Mouse (Mus musculus) thymus, adult 2 months (tissue): ENCODE measurements around the gene Mael. TPM values are rescaled to one million over a fixed set of nuclear protein-coding genes. Genes with fewer than 3 reads are reported as not detected.

Source experiments
- DNase-seq: peaks from one replicate; pipeline ENCODE4 v3.0.0; 2021
- H3K27ac ChIP-seq: fragments of 200-500 bp; 2 replicates; pipeline ENCODE4 v1.5.1; 2012; ENCODE audit warnings: low read length, control low read depth; ENCODE audit not compliant: control insufficient read depth, insufficient read depth
- H3K27me3 ChIP-seq: fragments of 200-500 bp; 2 replicates; pipeline ENCODE4 v1.6.1; 2012; ENCODE audit warnings: mild to moderate bottlenecking, low read length, moderate library complexity, mixed read lengths; ENCODE audit not compliant: control insufficient read depth, insufficient read depth
- H3K36me3 ChIP-seq: fragments of 200-500 bp; 2 replicates; pipeline ENCODE4 v1.6.1; 2012; ENCODE audit warnings: mild to moderate bottlenecking, low read length, moderate library complexity; ENCODE audit not compliant: control insufficient read depth, insufficient read depth
- H3K4me1 ChIP-seq: fragments of 200-500 bp; replicated peaks from 2 replicates; pipeline ENCODE4 v1.6.1; 2012; ENCODE audit warnings: low read length; ENCODE audit not compliant: control insufficient read depth, insufficient read depth
- H3K4me3 ChIP-seq: fragments of 200-500 bp; 2 replicates; pipeline ENCODE4 v1.5.1; 2012; ENCODE audit warnings: mild to moderate bottlenecking, low read length, control low read depth, moderate library complexity; ENCODE audit not compliant: control insufficient read depth, insufficient read depth
- CTCF ChIP-seq: fragments of 200-500 bp; IDR thresholded peaks from 2 replicates; pipeline ENCODE4 v1.5.1; 2012; ENCODE audit warnings: mild to moderate bottlenecking, control low read depth, low read length, moderate library complexity, borderline replicate concordance; ENCODE audit not compliant: control insufficient read depth, poor library complexity, insufficient read depth; ENCODE audit errors: extremely low read depth
- POLR2A ChIP-seq: fragments of 200-500 bp; IDR thresholded peaks from 2 replicates; pipeline ENCODE4 v1.6.1; 2012; ENCODE audit warnings: mild to moderate bottlenecking, low read length, control low read depth, moderate library complexity; ENCODE audit not compliant: control insufficient read depth, poor library complexity, insufficient read depth; ENCODE audit errors: extremely low read depth
- WGBS: fragments of 180-500 bp; shearing (Covaris S2); methylation state at CpG from one replicate; pipeline ENCODE4 v1.1.7; 2018; 5-methylcytosine and 5-hydroxymethylcytosine counted together
- polyA plus RNA-seq: library from polyadenylated mRNA; depleted of rRNA; stranded (reverse); fragments of >200 nt; gene quantifications from 2 replicates; pipeline ENCODE4 v1.2.3, GENCODE M21; 2012

The Mael gene
- polyA plus RNA-seq, 1 experiment: 0.05 TPM

GRCm38 (mm10) chr1:166244285-166244684 lies 5.7 kb upstream of the Mael start:
- 37% methylated on average over 6 of the region's 6 CpGs for WGBS
- H3K27me3 ChIP-seq: no peaks in the 10 kb centered on the region
- DNase-seq: no peak

GRCm38 (mm10) chr1:166214181-166214580 lies 24.4 kb downstream of the Mael start:
- TF ChIP-seq CTCF: no peak
- TF ChIP-seq POLR2A: no peak
- Histone ChIP-seq H3K36me3 (no peaks in the 10 kb centered on the region), H3K27me3 (no peaks in the 10 kb centered on the region), H3K4me1 (no peaks in the 10 kb centered on the region), H3K27ac (no peak overlapping the region), H3K4me3 (no peak overlapping the region)
- no peak for DNase-seq
- 89% methylated on average over 4 of the region's 4 CpGs for WGBS

More at GRCm38 (mm10) chr1:166244285-166244684, 5.7 kb upstream of the Mael start:
- Histone ChIP-seq H3K4me1 (no peaks in the 10 kb centered on the region), H3K4me3 (no peak overlapping the region), H3K36me3 (no peaks in the 10 kb centered on the region), H3K27ac (no peak overlapping the region)
- TF ChIP-seq POLR2A (no peak), CTCF (no peak)

GRCm38 (mm10) chr1:166209371-166209770 lies 29.2 kb downstream of the Mael start:
- Histone ChIP-seq H3K36me3 (no peaks in the 10 kb centered on the region), H3K4me3 (no peak overlapping the region), H3K27ac (no peak overlapping the region), H3K4me1 (no peaks in the 10 kb centered on the region), H3K27me3 (no peaks in the 10 kb centered on the region)
- TF ChIP-seq POLR2A (no peak), CTCF (no peak)
- WGBS: 90% methylated on average over 6 of the region's 6 CpGs
- DNase-seq: no peak

GRCm38 (mm10) chr1:166205159-166205558 lies 33.4 kb downstream of the Mael start:
- H3K27me3 ChIP-seq: no peaks in the 10 kb centered on the region
- H3K27ac ChIP-seq: no peak overlapping the region
- no peaks in the 10 kb centered on the region for H3K4me1 ChIP-seq
- 86% methylated on average over 3 of the region's 3 CpGs for WGBS
- TF ChIP-seq CTCF: no peak
- no peak for TF ChIP-seq POLR2A
- no peak overlapping the region for H3K4me3 ChIP-seq
- H3K36me3 ChIP-seq: no peaks in the 10 kb centered on the region
- DNase-seq: no peak

GRCm38 (mm10) chr1:166204171-166204570 lies 34.4 kb downstream of the Mael start:
- DNase-seq: no peak
- no peak for TF ChIP-seq CTCF
- no peak for TF ChIP-seq POLR2A
- no peak overlapping the region for H3K27ac ChIP-seq
- H3K4me3 ChIP-seq: no peak overlapping the region
- H3K27me3 ChIP-seq: no peaks in the 10 kb centered on the region
- H3K4me1 ChIP-seq: no peaks in the 10 kb centered on the region
- H3K36me3 ChIP-seq: no peaks in the 10 kb centered on the region
- 38% methylated on average over 5 of the region's 5 CpGs for WGBS

GRCm38 (mm10) chr1:166189821-166190220 lies 48.7 kb downstream of the Mael start:
- H3K36me3 ChIP-seq: no peaks in the 10 kb centered on the region
- no peak overlapping the region for H3K27ac ChIP-seq
- H3K4me1 ChIP-seq: no peaks in the 10 kb centered on the region
- H3K27me3 ChIP-seq: no peaks in the 10 kb centered on the region
- DNase-seq: no peak
- WGBS: 94% methylated on average over 4 of the region's 4 CpGs
- TF ChIP-seq POLR2A (no peak), CTCF (no peak)
- no peak overlapping the region for H3K4me3 ChIP-seq

GRCm38 (mm10) chr1:166185357-166185756 lies 53.2 kb downstream of the Mael start:
- no peaks in the 10 kb centered on the region for H3K36me3 ChIP-seq
- TF ChIP-seq POLR2A (no peak), CTCF (no peak)
- H3K27me3 ChIP-seq: no peaks in the 10 kb centered on the region
- no peak overlapping the region for H3K4me3 ChIP-seq
- H3K27ac ChIP-seq: no peak overlapping the region
- 71% methylated on average over 5 of the region's 5 CpGs for WGBS
- DNase-seq: no peak
- no peaks in the 10 kb centered on the region for H3K4me1 ChIP-seq
